Mouse (Mus musculus): Measurements from ENCODE around the gene Rfx3. TPM values are rescaled to one million over a fixed set of nuclear protein-coding genes. Genes with fewer than 3 reads are reported as not detected.

Rfx3 gene
- polyA plus RNA-seq, 1 experiment from 2014 or later = 29.7 TPM

GRCm38 (mm10) chr19:27832448-27832847 lies 178.5 kb downstream of the Rfx3 start:
- Histone ChIP-seq H3K4me3 (ENCODE audit: low read depth, low read length) (no peak overlapping the region), H3K9me3 (replicated peaks; ENCODE audit: control insufficient read depth, low read length, poor library complexity, severe bottlenecking) (no peaks in the 10 kb centered on the region), H3K36me3 (ENCODE audit: control insufficient read depth, insufficient read depth, low read length) (no peaks in the 10 kb centered on the region), H3K27me3 (ENCODE audit: control insufficient read depth, insufficient read depth, low read depth, low read length) (no peaks in the 10 kb centered on the region), H3K27ac (ENCODE audit: low read length) (no peak overlapping the region), H3K4me1 (ENCODE audit: control insufficient read depth, insufficient read depth, low read length) (peaks cover 2% of the 10 kb centered on the region; the same call in 1 of the 2 replicates), H3K4me2 (ENCODE audit: low read length) (no peak overlapping the region), H3K9ac (ENCODE audit: low read depth, low read length) (no peak overlapping the region)
- ATAC-seq = no peak
- 69% methylated on average over 1 of the region's 1 CpGs for WGBS

GRCm38 (mm10) chr19:27828316-27828715 lies 182.7 kb downstream of the Rfx3 start:
- peaks cover 4% of the 10 kb centered on the region for H3K36me3 ChIP-seq (ENCODE audit: control insufficient read depth, insufficient read depth, low read length)
- H3K9ac ChIP-seq (ENCODE audit: low read depth, low read length) = no peak overlapping the region
- no peak overlapping the region for H3K27ac ChIP-seq (ENCODE audit: low read length)
- no peak for ATAC-seq
- no peaks in the 10 kb centered on the region for H3K27me3 ChIP-seq (ENCODE audit: control insufficient read depth, insufficient read depth, low read depth, low read length)
- 65% methylated on average over 1 of the region's 1 CpGs for WGBS
- no peak overlapping the region for H3K4me2 ChIP-seq (ENCODE audit: low read length)
- H3K9me3 ChIP-seq (replicated peaks; ENCODE audit: control insufficient read depth, low read length, poor library complexity, severe bottlenecking) = no peaks in the 10 kb centered on the region
- peaks cover under 1% of the 10 kb centered on the region; the same call in 1 of the 2 replicates for H3K4me1 ChIP-seq (ENCODE audit: control insufficient read depth, insufficient read depth, low read length)
- no peak overlapping the region for H3K4me3 ChIP-seq (ENCODE audit: low read depth, low read length)

GRCm38 (mm10) chr19:27817661-27818060 lies 193.3 kb downstream of the Rfx3 start:
- peaks cover 4% of the 10 kb centered on the region for H3K36me3 ChIP-seq (ENCODE audit: control insufficient read depth, insufficient read depth, low read length)
- no peak overlapping the region for H3K4me2 ChIP-seq (ENCODE audit: low read length)
- H3K27me3 ChIP-seq (ENCODE audit: control insufficient read depth, insufficient read depth, low read depth, low read length) = no peaks in the 10 kb centered on the region
- H3K27ac ChIP-seq (ENCODE audit: low read length) = no peak overlapping the region
- ATAC-seq = no peak
- H3K9me3 ChIP-seq (replicated peaks; ENCODE audit: control insufficient read depth, low read length, poor library complexity, severe bottlenecking) = no peaks in the 10 kb centered on the region
- no peak overlapping the region for H3K9ac ChIP-seq (ENCODE audit: low read depth, low read length)
- H3K4me1 ChIP-seq (ENCODE audit: control insufficient read depth, insufficient read depth, low read length) = no peaks in the 10 kb centered on the region
- no peak overlapping the region for H3K4me3 ChIP-seq (ENCODE audit: low read depth, low read length)

GRCm38 (mm10) chr19:27780030-27780429 lies 230.9 kb downstream of the Rfx3 start:
- 58% methylated on average over 4 of the region's 4 CpGs for WGBS
- H3K9me3 ChIP-seq (replicated peaks; ENCODE audit: control insufficient read depth, low read length, poor library complexity, severe bottlenecking) = 0 out of 2 replicates have a peak, but pooled peaks cover 4% of the 10 kb centered on the region
- peaks cover 15% of the 10 kb centered on the region for H3K36me3 ChIP-seq (ENCODE audit: control insufficient read depth, insufficient read depth, low read length)
- no peaks in the 10 kb centered on the region for H3K27me3 ChIP-seq (ENCODE audit: control insufficient read depth, insufficient read depth, low read depth, low read length)
- no peak overlapping the region for H3K4me2 ChIP-seq (ENCODE audit: low read length)
- H3K27ac ChIP-seq (ENCODE audit: low read length) = no peak overlapping the region
- no peak for ATAC-seq
- H3K9ac ChIP-seq (ENCODE audit: low read depth, low read length) = no peak overlapping the region
- H3K4me1 ChIP-seq (ENCODE audit: control insufficient read depth, insufficient read depth, low read length) = no peaks in the 10 kb centered on the region
- H3K4me3 ChIP-seq (ENCODE audit: low read depth, low read length) = no peak overlapping the region

GRCm38 (mm10) chr19:27770716-27771265 lies 240.2 kb downstream of the Rfx3 start:
- Histone ChIP-seq H3K36me3 (ENCODE audit: control insufficient read depth, insufficient read depth, low read length) (peaks cover 3% of the 10 kb centered on the region), H3K9ac (ENCODE audit: low read depth, low read length) (no peak overlapping the region), H3K27ac (ENCODE audit: low read length) (no peak overlapping the region), H3K4me3 (ENCODE audit: low read depth, low read length) (no peak overlapping the region), H3K9me3 (replicated peaks; ENCODE audit: control insufficient read depth, low read length, poor library complexity, severe bottlenecking) (no peaks in the 10 kb centered on the region), H3K27me3 (ENCODE audit: control insufficient read depth, insufficient read depth, low read depth, low read length) (no peaks in the 10 kb centered on the region), H3K4me2 (ENCODE audit: low read length) (no peak overlapping the region), H3K4me1 (ENCODE audit: control insufficient read depth, insufficient read depth, low read length) (no peaks in the 10 kb centered on the region)
- ATAC-seq = no peak
- 81% methylated on average over 8 of the region's 8 CpGs for WGBS

- Histone ChIP-seq H3K4me3 (ENCODE audit: low read depth, low read length) (no peak overlapping the region), H3K4me2 (ENCODE audit: low read length) (no peak overlapping the region), H3K27ac (ENCODE audit: low read length) (peak overlapping the region; percentile 43; the same call in 1 of the 2 replicates), H3K4me1 (ENCODE audit: control insufficient read depth, insufficient read depth, low read length) (no peaks in the 10 kb centered on the region), H3K36me3 (ENCODE audit: control insufficient read depth, insufficient read depth, low read length) (peaks cover 3% of the 10 kb centered on the region), H3K9me3 (replicated peaks; ENCODE audit: control insufficient read depth, low read length, poor library complexity, severe bottlenecking) (no peaks in the 10 kb centered on the region), H3K9ac (ENCODE audit: low read depth, low read length) (no peak overlapping the region), H3K27me3 (ENCODE audit: control insufficient read depth, insufficient read depth, low read depth, low read length) (no peaks in the 10 kb centered on the region)
- 57% methylated on average over 17 of the region's 17 CpGs for WGBS
- ATAC-seq = peak; percentile 71
Measured at GRCm38 (mm10) chr19:27768444-27768843, 242.5 kb downstream of the Rfx3 start.

- no peaks in the 10 kb centered on the region for H3K9me3 ChIP-seq (replicated peaks; ENCODE audit: control insufficient read depth, low read length, poor library complexity, severe bottlenecking)
- 90% methylated on average over 9 of the region's 9 CpGs for WGBS
Measured at GRCm38 (mm10) chr19:27760309-27760708, 250.7 kb downstream of the Rfx3 start.

GRCm38 (mm10) chr19:27759347-27759746 lies 251.6 kb downstream of the Rfx3 start:
- H3K27me3 ChIP-seq (ENCODE audit: control insufficient read depth, insufficient read depth, low read depth, low read length) = no peaks in the 10 kb centered on the region
- H3K4me2 ChIP-seq (ENCODE audit: low read length) = no peak overlapping the region
- no peak overlapping the region for H3K27ac ChIP-seq (ENCODE audit: low read length)
- ATAC-seq = no peak
- H3K9me3 ChIP-seq (replicated peaks; ENCODE audit: control insufficient read depth, low read length, poor library complexity, severe bottlenecking) = no peaks in the 10 kb centered on the region
- no peak overlapping the region for H3K4me3 ChIP-seq (ENCODE audit: low read depth, low read length)
- H3K4me1 ChIP-seq (ENCODE audit: control insufficient read depth, insufficient read depth, low read length) = no peaks in the 10 kb centered on the region
- no peak overlapping the region for H3K9ac ChIP-seq (ENCODE audit: low read depth, low read length)
- WGBS = 83% methylated on average over 8 of the region's 8 CpGs
- no peaks in the 10 kb centered on the region for H3K36me3 ChIP-seq (ENCODE audit: control insufficient read depth, insufficient read depth, low read length)

More at GRCm38 (mm10) chr19:27760309-27760708, 250.7 kb downstream of the Rfx3 start:
- H3K27ac ChIP-seq (ENCODE audit: low read length) = no peak overlapping the region
- H3K36me3 ChIP-seq (ENCODE audit: control insufficient read depth, insufficient read depth, low read length) = no peaks in the 10 kb centered on the region
- no peak for ATAC-seq
- H3K27me3 ChIP-seq (ENCODE audit: control insufficient read depth, insufficient read depth, low read depth, low read length) = no peaks in the 10 kb centered on the region
- H3K4me3 ChIP-seq (ENCODE audit: low read depth, low read length) = no peak overlapping the region
- no peak overlapping the region for H3K9ac ChIP-seq (ENCODE audit: low read depth, low read length)
- H3K4me2 ChIP-seq (ENCODE audit: low read length) = no peak overlapping the region
- no peaks in the 10 kb centered on the region for H3K4me1 ChIP-seq (ENCODE audit: control insufficient read depth, insufficient read depth, low read length)

GRCm38 (mm10) chr19:27747301-27747700 lies 263.7 kb downstream of the Rfx3 start:
- no peak overlapping the region for H3K4me2 ChIP-seq (ENCODE audit: low read length)
- WGBS = 97% methylated on average over 1 of the region's 1 CpGs
- no peak for ATAC-seq

More at GRCm38 (mm10) chr19:27747301-27747700, 263.7 kb downstream of the Rfx3 start:
- no peaks in the 10 kb centered on the region for H3K9me3 ChIP-seq (replicated peaks; ENCODE audit: control insufficient read depth, low read length, poor library complexity, severe bottlenecking)
- no peaks in the 10 kb centered on the region for H3K36me3 ChIP-seq (ENCODE audit: control insufficient read depth, insufficient read depth, low read length)
- no peaks in the 10 kb centered on the region for H3K27me3 ChIP-seq (ENCODE audit: control insufficient read depth, insufficient read depth, low read depth, low read length)
- H3K9ac ChIP-seq (ENCODE audit: low read depth, low read length) = no peak overlapping the region
- no peak overlapping the region for H3K4me3 ChIP-seq (ENCODE audit: low read depth, low read length)
- no peaks in the 10 kb centered on the region for H3K4me1 ChIP-seq (ENCODE audit: control insufficient read depth, insufficient read depth, low read length)
- H3K27ac ChIP-seq (ENCODE audit: low read length) = no peak overlapping the region
